Mouse (Mus musculus) midbrain, postnatal 0 days (tissue): ENCODE results near the gene Zmpste24. TPM values are rescaled to one million over a fixed set of nuclear protein-coding genes. Genes with fewer than 3 reads are reported as not detected.

Experiments used
- ATAC-seq: fragments of 200-750 bp; cut with Nextera tagmentation; 2 replicates; pipeline ENCODE4 v1.8.0; 2017; ENCODE audit warnings: moderate number of reproducible peaks, mild to moderate bottlenecking, moderate TSS enrichment, moderate library complexity; ENCODE audit not compliant: low FRiP score
- DNase-seq: peaks from one replicate; pipeline ENCODE4 v3.0.0-alpha.2; 2015; ENCODE audit warnings: low spot score
- H3K27ac ChIP-seq: fragments of 300-500 bp; sonication (generic); 2 replicates; pipeline ENCODE4 v1.5.1; 2014; ENCODE audit warnings: low read depth, mild to moderate bottlenecking, low read length, mixed read lengths
- H3K27me3 ChIP-seq: fragments of 300-500 bp; sonication (generic); 2 replicates; pipeline ENCODE4 v1.6.1; 2014; ENCODE audit warnings: low read length, control low read depth, mixed read lengths; ENCODE audit not compliant: insufficient read depth
- H3K36me3 ChIP-seq: fragments of 300-500 bp; sonication (generic); 2 replicates; pipeline ENCODE4 v1.6.1; 2014; ENCODE audit warnings: low read length, control low read depth, mixed read lengths; ENCODE audit not compliant: insufficient read depth
- H3K4me1 ChIP-seq: fragments of 300-500 bp; sonication (generic); 2 replicates; pipeline ENCODE4 v1.6.1; 2014; ENCODE audit warnings: mild to moderate bottlenecking, control low read depth, antibody characterized with exemption, low read length, mixed read lengths; ENCODE audit not compliant: insufficient read depth
- H3K4me2 ChIP-seq: fragments of 300-500 bp; sonication (generic); 2 replicates; pipeline ENCODE4 v1.6.1; 2014; ENCODE audit warnings: low read depth, mild to moderate bottlenecking, low read length, mixed read lengths; ENCODE audit not compliant: poor library complexity, severe bottlenecking
- H3K4me3 ChIP-seq: fragments of 300-500 bp; sonication (generic); 2 replicates; pipeline ENCODE4 v1.5.1; 2014; ENCODE audit warnings: low read depth, mild to moderate bottlenecking, low read length, moderate library complexity
- H3K9ac ChIP-seq: fragments of 300-500 bp; sonication (generic); replicated peaks from 2 replicates; pipeline ENCODE4 v1.6.1; 2014; ENCODE audit warnings: mild to moderate bottlenecking, low read length, moderate library complexity, mixed read lengths; ENCODE audit not compliant: poor library complexity, severe bottlenecking
- H3K9me3 ChIP-seq: fragments of 300-500 bp; sonication (generic); 2 replicates; pipeline ENCODE4 v1.6.1; 2016; ENCODE audit warnings: low read length, control low read depth
- CTCF ChIP-seq: IDR thresholded peaks from 2 replicates; pipeline ENCODE4 v1.5.1; 2016; ENCODE audit warnings: antibody characterized with exemption, mild to moderate bottlenecking
- WGBS: fragments of 180-500 bp; shearing (Covaris S2); extraction: QIAGEN DNeasy Blood & Tissue Kit; methylation state at CpG from one replicate; pipeline ENCODE4 v1.1.7; 2014; 5-methylcytosine and 5-hydroxymethylcytosine counted together
- polyA plus RNA-seq: library from polyadenylated mRNA; unstranded; fragments of >200 nt; fragmentation: Nextera tagmentation; extraction: Ambion mirVana; gene quantifications from 2 replicates; pipeline ENCODE4 v1.2.1, GENCODE M21; 2015
- total RNA-seq: library from RNA; depleted of rRNA; stranded (reverse); fragments of >200 nt; gene quantifications from 2 replicates; pipeline ENCODE4 v1.2.3, GENCODE M21; 2014

Gene Zmpste24
- total and polyA plus RNA-seq, 2 experiments from 2014 or later, result 17.0 to 19.9 TPM

DNA sequence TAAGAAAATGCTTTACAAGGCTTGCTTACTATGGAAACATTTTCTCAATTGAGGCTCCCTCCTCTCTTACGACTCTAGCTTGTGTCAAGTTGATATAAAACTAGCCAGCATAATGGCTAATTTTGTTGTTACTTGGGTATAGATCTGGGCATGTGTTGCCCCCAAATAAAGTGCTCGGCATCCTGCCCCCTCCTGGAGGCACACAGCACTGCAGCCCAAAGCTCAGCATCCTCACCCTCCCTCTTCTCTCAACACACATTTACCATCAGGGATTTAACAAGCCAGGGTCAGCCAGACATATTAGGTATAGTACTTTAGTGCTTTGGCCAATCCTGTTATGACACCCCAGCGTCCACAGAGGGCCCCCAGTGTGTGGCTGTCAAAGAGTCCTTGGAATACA is 41.7 kb downstream of the Zmpste24 start:
- H3K9me3 ChIP-seq, result no peaks in the 10 kb centered on the region
- H3K4me1 ChIP-seq, result no peaks in the 10 kb centered on the region; the same call in 1 of the 2 replicates
- no peaks in the 10 kb centered on the region for H3K27me3 ChIP-seq
- ATAC-seq (no peak), DNase-seq (no peak)
- 51% methylated on average over 3 of the region's 3 CpGs for WGBS
- no peak overlapping the region for H3K4me2 ChIP-seq
- no peak overlapping the region for H3K4me3 ChIP-seq
- no peak overlapping the region for H3K27ac ChIP-seq
- TF ChIP-seq CTCF, result peak; percentile 69
- 0 out of 2 replicates have a peak, but pooled peaks cover 8% of the 10 kb centered on the region for H3K36me3 ChIP-seq
- no peak overlapping the region for H3K9ac ChIP-seq

DNA sequence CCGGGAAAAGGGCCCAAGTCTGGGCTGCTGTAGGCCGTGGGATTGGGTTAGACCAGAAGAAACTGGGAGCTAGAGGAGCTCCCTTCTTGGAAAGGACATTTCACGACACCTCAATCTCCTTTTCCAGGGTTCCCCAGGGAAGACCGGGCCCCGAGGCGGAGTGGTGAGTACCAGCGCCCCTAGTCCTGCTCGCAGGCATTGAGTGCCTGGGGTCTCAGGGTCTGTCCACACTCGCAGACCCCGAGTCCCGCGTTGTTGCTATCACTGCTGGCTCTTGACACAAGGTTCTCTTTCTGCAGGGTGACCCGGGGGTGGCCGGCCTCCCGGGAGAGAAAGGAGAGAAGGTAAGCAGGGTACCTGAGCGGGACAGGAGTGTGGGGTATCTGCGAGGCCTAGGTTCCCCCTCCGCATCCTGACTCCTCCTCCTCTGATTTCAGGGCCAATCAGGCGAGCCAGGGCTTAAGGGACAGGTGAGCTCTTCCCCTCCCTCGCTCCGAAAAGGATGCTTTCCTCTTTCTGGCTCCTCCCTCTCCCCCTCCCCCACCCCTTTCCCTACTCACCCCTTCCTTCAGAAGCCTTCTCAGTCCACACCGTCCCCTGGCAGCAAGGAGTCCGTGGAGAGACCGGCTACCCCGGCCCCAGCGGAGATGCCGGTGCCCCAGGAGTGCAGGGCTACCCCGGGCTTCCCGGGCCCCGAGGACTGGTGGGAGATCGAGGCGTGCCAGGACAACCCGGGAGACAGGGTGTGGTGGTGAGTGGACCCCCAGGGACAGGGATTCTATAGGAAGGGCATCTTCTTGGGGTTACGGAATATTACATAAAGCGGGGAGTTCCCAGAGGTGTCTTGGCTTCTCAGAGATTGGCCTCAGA is 45.4 kb downstream of the Zmpste24 start:
- DNase-seq (peak; percentile 55), ATAC-seq (peak; percentile 72)
- H3K4me1 ChIP-seq, result no peaks in the 10 kb centered on the region; the same call in 1 of the 2 replicates
- H3K9ac ChIP-seq, result peak overlapping the region; percentile 51
- peaks cover 3% of the 10 kb centered on the region; the same call in 1 of the 2 replicates for H3K36me3 ChIP-seq
- H3K27me3 ChIP-seq, result no peaks in the 10 kb centered on the region
- WGBS, result 14% methylated on average over 34 of the region's 35 CpGs
- no peak overlapping the region for H3K27ac ChIP-seq
- H3K4me3 ChIP-seq, result peak overlapping the region; percentile 33
- peak overlapping the region; percentile 43 for H3K4me2 ChIP-seq
- TF ChIP-seq CTCF, result 0 out of 2 replicates have a peak, but pooled peaks have one; percentile 4
- H3K9me3 ChIP-seq, result no peaks in the 10 kb centered on the region

DNA sequence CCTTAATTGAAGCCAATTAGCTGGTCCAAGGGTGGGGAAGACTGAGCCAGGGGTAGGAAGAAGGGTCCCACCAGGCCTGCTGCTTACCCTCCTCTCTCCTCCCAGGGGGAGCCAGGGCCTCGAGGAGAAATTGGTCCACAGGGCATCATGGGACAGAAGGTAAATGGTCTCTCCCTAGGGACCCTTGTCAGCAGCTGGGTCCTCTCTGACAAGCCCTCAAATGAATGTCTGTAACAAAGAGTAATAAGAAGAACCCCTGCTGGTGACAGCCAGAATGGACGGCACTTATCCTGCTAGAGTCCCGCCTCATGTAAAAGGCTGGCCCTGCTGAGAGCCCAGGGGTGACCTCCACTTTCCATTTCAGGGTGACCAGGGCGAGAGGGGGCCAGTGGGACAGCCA is 46.2 kb downstream of the Zmpste24 start:
- 30% methylated on average over 4 of the region's 4 CpGs for WGBS
- Histone ChIP-seq H3K27ac (no peak overlapping the region), H3K4me1 (no peaks in the 10 kb centered on the region; the same call in 1 of the 2 replicates), H3K4me3 (peak overlapping the region; percentile 33; the same call in 1 of the 2 replicates), H3K36me3 (peaks cover 3% of the 10 kb centered on the region; the same call in 1 of the 2 replicates), H3K27me3 (no peaks in the 10 kb centered on the region), H3K4me2 (peak overlapping the region; percentile 43; the same call in 1 of the 2 replicates), H3K9me3 (no peaks in the 10 kb centered on the region), H3K9ac (no peak overlapping the region)
- ATAC-seq (peak; percentile 8; the same call in 1 of the 2 replicates), DNase-seq (no peak)
- peak; percentile 43 for TF ChIP-seq CTCF

DNA sequence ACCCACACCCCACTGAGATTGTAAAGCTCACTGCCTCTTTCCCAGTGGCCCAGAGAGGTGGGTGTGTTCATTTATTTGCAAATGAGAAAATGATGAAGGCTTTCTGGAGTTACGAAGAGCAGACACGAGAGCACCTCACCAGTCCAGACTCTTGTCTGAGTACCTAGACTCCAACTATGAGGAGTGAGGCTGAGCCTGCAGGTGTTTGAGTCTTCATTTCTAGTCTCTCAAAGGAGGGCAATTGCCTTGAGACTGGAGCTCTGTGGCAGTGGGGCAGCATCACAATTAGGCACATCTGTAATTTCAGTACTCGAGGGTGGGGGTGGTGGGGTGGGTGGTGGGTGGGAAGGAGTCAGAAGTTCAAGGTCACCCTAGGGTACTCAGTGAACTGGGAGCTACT is 55.1 kb downstream of the Zmpste24 start:
- Histone ChIP-seq H3K27ac (no peak overlapping the region), H3K27me3 (no peaks in the 10 kb centered on the region), H3K4me1 (0 out of 2 replicates have a peak, but pooled peaks cover 4% of the 10 kb centered on the region), H3K4me2 (no peak overlapping the region), H3K9me3 (no peaks in the 10 kb centered on the region), H3K9ac (no peak overlapping the region), H3K36me3 (0 out of 2 replicates have a peak, but pooled peaks cover 3% of the 10 kb centered on the region), H3K4me3 (no peak overlapping the region)
- no peak for DNase-seq
- no peak for ATAC-seq
- TF ChIP-seq CTCF, result no peak
- 85% methylated on average over 3 of the region's 3 CpGs for WGBS

DNA sequence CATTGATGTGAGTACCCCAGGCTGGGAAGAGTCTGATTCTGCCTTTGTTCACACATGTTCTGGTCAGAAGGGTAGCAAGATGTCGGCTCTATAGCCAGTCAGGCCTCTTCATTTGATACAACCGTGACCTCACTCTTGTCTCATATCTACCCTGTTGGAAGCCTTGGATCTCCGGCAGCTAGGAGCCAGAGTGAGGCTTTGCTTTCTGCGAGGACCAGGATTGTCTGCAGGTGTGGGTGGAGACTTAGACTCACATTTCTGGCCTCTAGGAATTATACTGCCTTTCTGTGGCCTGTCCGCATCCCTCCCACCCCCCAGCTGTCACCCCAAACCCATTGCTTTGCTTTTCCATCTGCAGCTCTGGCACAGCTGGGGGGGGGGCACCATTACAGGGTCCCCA is 55.6 kb downstream of the Zmpste24 start:
- Histone ChIP-seq H3K4me3 (no peak overlapping the region), H3K27ac (no peak overlapping the region)

More for the DNA sequence above, 55.6 kb downstream of the Zmpste24 start:
- Histone ChIP-seq H3K9ac (no peak overlapping the region), H3K9me3 (no peaks in the 10 kb centered on the region), H3K36me3 (0 out of 2 replicates have a peak, but pooled peaks cover 3% of the 10 kb centered on the region), H3K4me2 (no peak overlapping the region), H3K4me1 (0 out of 2 replicates have a peak, but pooled peaks cover 4% of the 10 kb centered on the region), H3K27me3 (no peaks in the 10 kb centered on the region)
- DNase-seq (no peak), ATAC-seq (no peak)
- no peak for TF ChIP-seq CTCF
- 57% methylated on average over 5 of the region's 5 CpGs for WGBS
